Mouse (Mus musculus) CD8-positive naive resting alpha-beta T cell, adult 2 months (primary cell): ENCODE data around the gene Klk11.

Experiments
- DNase-seq, 2 experiments: peaks; one replicate each; pipeline ENCODE4 v3.0.0; 2022; ENCODE audit warnings: low read depth in 2 of 2, low spot score in 2 of 2

Gene Klk11

GRCm38 (mm10) chr7:43791591-43791990 lies 17.2 kb downstream of the Klk11 start, which contains the start of gene Klk9:
Gene Klk9, plus strand, starts transcription at chr7:43791891.
- no peak for DNase-seq

GRCm38 (mm10) chr7:43796355-43796754 lies 22.0 kb downstream of the Klk11 start:
- no peak for DNase-seq

- DNase-seq, result peak; percentile 35 to 53
These were observed 22.9 kb downstream of the Klk11 start, which contains the start of gene Klk8 for GRCm38 (mm10) chr7:43797333-43797769. Gene Klk8, plus strand, starts transcription at chr7:43797577.

- peak; percentile 21 to 41 for DNase-seq
These were observed 23.5 kb downstream of the Klk11 start for GRCm38 (mm10) chr7:43797844-43798462.

- no peak for DNase-seq
These were observed 25.5 kb downstream of the Klk11 start for GRCm38 (mm10) chr7:43799876-43800275.

- DNase-seq, result no peak
These were observed 36.6 kb downstream of the Klk11 start, which contains the start of gene Klk7 for GRCm38 (mm10) chr7:43810994-43811393. Gene Klk7, plus strand, starts transcription at chr7:43811294.

- no peak for DNase-seq
These were observed 40.8 kb downstream of the Klk11 start for GRCm38 (mm10) chr7:43815211-43815610.

GRCm38 (mm10) chr7:43816746-43817145 lies 42.3 kb downstream of the Klk11 start:
- no peak for DNase-seq

- no peak for DNase-seq
These were observed 47.2 kb downstream of the Klk11 start for GRCm38 (mm10) chr7:43821581-43821980.

GRCm38 (mm10) chr7:43824199-43824598 lies 49.8 kb downstream of the Klk11 start, which contains the start of gene Klk6:
Gene Klk6, plus strand, starts transcription at chr7:43824499.
- DNase-seq, result no peak

- no peak for DNase-seq
These were observed 51.7 kb downstream of the Klk11 start for GRCm38 (mm10) chr7:43826056-43826455.

- DNase-seq, result no peak
These were observed 53.3 kb downstream of the Klk11 start for GRCm38 (mm10) chr7:43827706-43828105.
